Mouse (Mus musculus) MEL (cell line): ENCODE results near the gene Tbc1d7.

Source experiments
- CTCF ChIP-seq, 3 experiments: IDR thresholded peaks in 2 of 3; conservative IDR thresholded peaks in 1 of 3; 2 replicates each; pipeline ENCODE4 v1.5.1; 2011 to 2012; ENCODE audit warnings: low read length in 3 of 3, low read depth in 2 of 3, mild to moderate bottlenecking in 2 of 3, improper control_type of control experiment in 1 of 3, inconsistent platforms in 1 of 3, mixed read lengths in 1 of 3, moderate library complexity in 1 of 3; ENCODE audit not compliant: control insufficient read depth in 1 of 3, insufficient read depth in 1 of 3, poor library complexity in 1 of 3, severe bottlenecking in 1 of 3
- MAFK ChIP-seq: IDR thresholded peaks from 2 replicates; pipeline ENCODE4 v1.6.1; 2011; ENCODE audit warnings: low read depth, mild to moderate bottlenecking, low read length, improper control_type of control experiment, borderline replicate concordance
- POLR2A ChIP-seq, 2 experiments: IDR thresholded peaks; 2 replicates each; pipeline ENCODE4 v1.6.1; 2011 to 2012; ENCODE audit warnings: low read length in 2 of 2, mild to moderate bottlenecking in 2 of 2, control low read depth in 1 of 2, improper control_type of control experiment in 1 of 2, low read depth in 1 of 2, moderate library complexity in 1 of 2; ENCODE audit not compliant: control insufficient read depth in 1 of 2, insufficient read depth in 1 of 2, poor library complexity in 1 of 2
- SMC3 ChIP-seq: IDR thresholded peaks from 2 replicates; pipeline ENCODE4 v1.6.1; 2011; ENCODE audit warnings: low read depth, low read length, improper control_type of control experiment

DNA sequence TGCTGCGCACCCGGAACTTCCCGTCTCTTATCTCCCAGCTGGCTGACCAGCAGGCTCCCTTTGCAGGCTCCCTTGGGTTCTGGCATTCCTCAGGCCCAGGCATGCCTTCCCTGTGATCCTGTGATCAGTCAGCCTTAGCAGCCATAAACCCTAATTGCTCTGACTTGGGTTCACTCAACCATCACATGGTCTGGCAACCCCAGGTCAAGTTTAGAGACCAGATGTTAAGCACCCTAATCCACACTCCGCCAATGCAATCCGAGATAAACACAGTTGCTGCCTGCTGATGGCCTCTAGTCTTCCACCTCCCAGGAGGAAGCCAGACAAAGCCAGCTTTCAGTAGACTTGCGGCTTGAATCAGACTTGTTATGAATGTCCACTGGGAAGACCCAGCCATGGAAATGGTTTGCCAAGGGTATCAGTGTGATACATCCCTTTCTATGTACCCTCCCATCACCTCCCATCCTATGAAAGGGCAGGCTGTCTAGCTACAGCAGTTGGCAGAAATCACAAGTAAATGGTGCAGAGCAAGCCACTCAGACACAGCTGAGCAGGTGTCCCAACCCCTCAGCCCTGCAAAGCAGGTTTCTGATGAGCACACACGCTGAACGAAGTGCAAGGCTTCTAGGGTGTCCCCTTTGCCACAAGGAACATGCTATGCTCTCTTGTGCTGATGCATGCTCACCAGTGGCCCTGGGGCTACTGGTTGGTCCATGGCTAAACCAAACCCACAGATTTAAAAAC, 24.6 kb downstream of the Tbc1d7 start:
- no peak for TF ChIP-seq POLR2A (IDR thresholded peaks at IDR 0.05; ENCODE audit: control insufficient read depth in 1 of 2, insufficient read depth in 1 of 2, low read depth in 1 of 2, low read length in 2 of 2, poor library complexity in 1 of 2)
- TF ChIP-seq MAFK, result no peak
- no peak for TF ChIP-seq SMC3
- TF ChIP-seq CTCF (IDR thresholded peaks at IDR 0.05 in 2 of 3, conservative IDR thresholded peaks at IDR 0.05 in 1 of 3; ENCODE audit: control insufficient read depth in 1 of 3, insufficient read depth in 1 of 3, low read depth in 2 of 3, low read length in 3 of 3, poor library complexity in 1 of 3, severe bottlenecking in 1 of 3), result no peak
